Mouse (Mus musculus): ENCODE results near the gene Spag5.

Spag5 gene

GRCm38 (mm10) chr11:78322860-78323259 is 21.5 kb downstream of the Spag5 start, which contains the start of gene Aldoc:
TSS of gene Aldoc (plus strand) at chr11:78322968.
- DNase-seq (ENCODE audit: low read depth, low spot score) = no peak

- no peak for DNase-seq (ENCODE audit: low read depth, low spot score)
Observed at GRCm38 (mm10) chr11:78324000-78324785, 22.9 kb downstream of the Spag5 start.

GRCm38 (mm10) chr11:78324965-78325364 is 23.6 kb downstream of the Spag5 start:
- DNase-seq (ENCODE audit: low read depth, low spot score) = no peak

- DNase-seq (ENCODE audit: low read depth, low spot score) = no peak
Observed at GRCm38 (mm10) chr11:78327215-78327614, 25.9 kb downstream of the Spag5 start.

- DNase-seq (ENCODE audit: low read depth, low spot score) = peak; percentile 80
Observed at GRCm38 (mm10) chr11:78327634-78328511, 26.5 kb downstream of the Spag5 start, which contains the start of gene Pigs. TSS of gene Pigs (plus strand) at chr11:78328415.

GRCm38 (mm10) chr11:78328512-78329056 is 27.3 kb downstream of the Spag5 start:
- DNase-seq (ENCODE audit: low read depth, low spot score) = no peak

- no peak for DNase-seq (ENCODE audit: low read depth, low spot score)
Observed at GRCm38 (mm10) chr11:78332676-78333075, 31.3 kb downstream of the Spag5 start.

GRCm38 (mm10) chr11:78333992-78334391 is 32.7 kb downstream of the Spag5 start:
- no peak for DNase-seq (ENCODE audit: low read depth, low spot score)

GRCm38 (mm10) chr11:78337040-78337439 is 35.7 kb downstream of the Spag5 start:
- no peak for DNase-seq (ENCODE audit: low read depth, low spot score)

- DNase-seq (ENCODE audit: low read depth, low spot score) = no peak
Observed at GRCm38 (mm10) chr11:78341702-78342101, 40.4 kb downstream of the Spag5 start.

GRCm38 (mm10) chr11:78343381-78344327 is 42.3 kb downstream of the Spag5 start, which contains the start of gene Unc119:
TSS of gene Unc119 (plus strand) at chr11:78343482.
- DNase-seq (ENCODE audit: low read depth, low spot score) = peak; percentile 61

- DNase-seq (ENCODE audit: low read depth, low spot score) = no peak
Observed at GRCm38 (mm10) chr11:78344328-78344889, 43.1 kb downstream of the Spag5 start.

GRCm38 (mm10) chr11:78344890-78345715 is 43.8 kb downstream of the Spag5 start:
- DNase-seq (ENCODE audit: low read depth, low spot score) = no peak

GRCm38 (mm10) chr11:78345801-78346200 is 44.5 kb downstream of the Spag5 start:
- no peak for DNase-seq (ENCODE audit: low read depth, low spot score)

GRCm38 (mm10) chr11:78346326-78347069 is 45.2 kb downstream of the Spag5 start:
- DNase-seq (ENCODE audit: low read depth, low spot score) = no peak

GRCm38 (mm10) chr11:78347070-78347754 is 45.9 kb downstream of the Spag5 start:
- no peak for DNase-seq (ENCODE audit: low read depth, low spot score)

GRCm38 (mm10) chr11:78347908-78348307 is 46.6 kb downstream of the Spag5 start:
- no peak for DNase-seq (ENCODE audit: low read depth, low spot score)

GRCm38 (mm10) chr11:78348474-78348873 is 47.1 kb downstream of the Spag5 start:
- DNase-seq (ENCODE audit: low read depth, low spot score) = no peak
